Mouse (Mus musculus) brain, embryonic 14.5 days (tissue): Measurements from ENCODE around the gene Abcc3.

Experiments
- CTCF ChIP-seq: fragments of 200-500 bp; IDR thresholded peaks from 2 replicates; pipeline ENCODE4 v1.5.1; 2012; ENCODE audit warnings: inconsistent platforms, mild to moderate bottlenecking, moderate library complexity, borderline replicate concordance; ENCODE audit not compliant: insufficient read depth, insufficient read length; ENCODE audit errors: extremely low read depth
- POLR2A ChIP-seq: fragments of 200-500 bp; IDR thresholded peaks from 2 replicates; pipeline ENCODE4 v1.6.1; 2012; ENCODE audit warnings: mild to moderate bottlenecking, inconsistent platforms, borderline replicate concordance; ENCODE audit not compliant: poor library complexity, insufficient read depth, insufficient read length, severe bottlenecking; ENCODE audit errors: extremely low read depth

DNA sequence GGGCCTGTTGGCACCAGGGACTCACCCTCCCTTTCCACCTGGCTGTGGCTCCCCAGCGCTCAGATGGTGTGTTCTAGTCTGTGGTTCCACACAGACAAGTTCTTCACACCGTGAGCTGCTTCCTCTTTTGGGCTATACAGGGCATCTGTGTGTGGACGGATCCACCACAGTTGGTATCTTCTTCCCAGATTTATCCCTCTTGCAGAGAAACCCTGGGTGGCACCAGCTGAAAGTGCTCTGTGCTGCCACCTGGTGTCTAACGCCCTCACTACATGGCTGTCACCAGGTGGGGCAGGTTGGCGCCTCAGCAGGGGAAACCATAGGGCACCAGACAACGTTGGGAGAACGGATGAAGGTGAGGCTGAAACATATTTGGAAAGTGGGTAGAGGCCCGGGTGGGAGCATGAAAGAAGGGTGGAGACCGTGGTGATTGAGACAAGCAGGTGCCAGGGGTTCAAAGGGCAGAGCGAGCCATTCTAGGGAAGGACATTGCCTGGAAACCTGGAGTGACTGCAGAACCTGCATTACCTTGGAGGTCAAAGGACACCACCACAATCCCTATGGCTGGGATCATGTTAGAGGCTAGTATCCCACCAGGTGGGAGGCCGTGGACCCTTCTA is 12.0 kb upstream of the Abcc3 start:
- TF ChIP-seq CTCF (peak; percentile 85), POLR2A (no peak)
